Mouse (Mus musculus): ENCODE data around the gene Hexim2.

Gene Hexim2

GRCm38 (mm10) chr11:103111881-103112551 lies 20.2 kb upstream of the Hexim2 start:
- in situ Hi-C loops (cut with MboI, MseI) = no loop called here

GRCm38 (mm10) chr11:103112552-103112912 lies 19.7 kb upstream of the Hexim2 start:
- in situ Hi-C loops (cut with MboI, MseI) = no loop called here

- in situ Hi-C loops (cut with MboI, MseI) = no loop called here
Observed at GRCm38 (mm10) chr11:103113005-103113404, 19.2 kb upstream of the Hexim2 start.

- in situ Hi-C loops (cut with MboI, MseI) = no loop called here
Observed at GRCm38 (mm10) chr11:103113771-103114170, 18.5 kb upstream of the Hexim2 start.

- in situ Hi-C loops (cut with MboI, MseI) = no loop called here
Observed at GRCm38 (mm10) chr11:103114270-103114943, 17.8 kb upstream of the Hexim2 start.

- in situ Hi-C loops (cut with MboI, MseI) = no loop called here
Observed at GRCm38 (mm10) chr11:103115163-103116007, 16.8 kb upstream of the Hexim2 start.

GRCm38 (mm10) chr11:103116008-103116818 lies 16.0 kb upstream of the Hexim2 start, which contains the start of gene Hexim1:
TSS of gene Hexim1 (plus strand) at chr11:103116231.
- in situ Hi-C loops (cut with MboI, MseI) = no loop called here

GRCm38 (mm10) chr11:103116959-103117590 lies 15.2 kb upstream of the Hexim2 start:
- in situ Hi-C loops (cut with MboI, MseI) = no loop called here

- in situ Hi-C loops (cut with MboI, MseI) = no loop called here
Observed at GRCm38 (mm10) chr11:103117591-103118009, 14.6 kb upstream of the Hexim2 start.

- in situ Hi-C loops (cut with MboI, MseI) = no loop called here
Observed at GRCm38 (mm10) chr11:103118866-103119265, 13.4 kb upstream of the Hexim2 start.

- in situ Hi-C loops (cut with MboI, MseI) = no loop called here
Observed at GRCm38 (mm10) chr11:103119609-103120008, 12.6 kb upstream of the Hexim2 start.

GRCm38 (mm10) chr11:103120315-103120714 lies 11.9 kb upstream of the Hexim2 start:
- in situ Hi-C loops (cut with MboI, MseI) = no loop called here

- in situ Hi-C loops (cut with MboI, MseI) = no loop called here
Observed at GRCm38 (mm10) chr11:103132576-103133455, 587 bp downstream of the Hexim2 start.

GRCm38 (mm10) chr11:103133456-103134185 lies 1.4 kb downstream of the Hexim2 start:
- in situ Hi-C loops (cut with MboI, MseI) = no loop called here

GRCm38 (mm10) chr11:103134221-103134620 lies 2.0 kb downstream of the Hexim2 start:
- in situ Hi-C loops (cut with MboI, MseI) = no loop called here

GRCm38 (mm10) chr11:103136039-103136577 lies 3.9 kb downstream of the Hexim2 start:
- in situ Hi-C loops (cut with MboI, MseI) = no loop called here

GRCm38 (mm10) chr11:103139951-103140762 lies 7.9 kb downstream of the Hexim2 start:
- in situ Hi-C loops (cut with MboI, MseI) = no loop called here

- in situ Hi-C loops (cut with MboI, MseI) = no loop called here
Observed at GRCm38 (mm10) chr11:103140763-103141100, 8.5 kb downstream of the Hexim2 start.

Data from regulatory T cell (primary cell).